Mouse (Mus musculus): ENCODE measurements around the gene Bmp3. TPM values are rescaled to one million over a fixed set of nuclear protein-coding genes. Genes with fewer than 3 reads are reported as not detected.

Bmp3 gene
- polyA plus RNA-seq (2012; fragmentation: generic; extraction: Trizol) = not detected
- long read RNA-seq, experiment 1 = 0 reads
- long read RNA-seq, experiment 2 = 0 reads

GRCm38 (mm10) chr5:98854264-98854626 is at the start of gene Bmp3:
Bmp3 (plus strand) TSS chr5:98854415.
- no peak for TF ChIP-seq CEBPB (IDR thresholded peaks at IDR 0.05; ENCODE audit: low read depth)
- no peak for TF ChIP-seq MYOG (IDR thresholded peaks at IDR 0.05; ENCODE audit: control insufficient read depth, extremely low read depth, insufficient read length)
- TF ChIP-seq MYOD1 (IDR thresholded peaks at IDR 0.05; ENCODE audit: control insufficient read depth, insufficient read length, low read depth) = no peak
- no peak for TF ChIP-seq CTCF (IDR thresholded peaks at IDR 0.05; ENCODE audit: control insufficient read depth, insufficient read depth, insufficient read length)

GRCm38 (mm10) chr5:98804761-98805160 is 49.5 kb upstream of the Bmp3 start:
- no peaks in the 10 kb centered on the region for H3K79me3 ChIP-seq (ENCODE audit: low read depth)
- no peak overlapping the region for H3ac ChIP-seq (ENCODE audit: control insufficient read depth, insufficient read length, low read depth)
- peaks cover 5% of the 10 kb centered on the region for H3K27me3 ChIP-seq (ENCODE audit: control insufficient read depth, insufficient read depth, insufficient read length)
- TF ChIP-seq MYOG (IDR thresholded peaks at IDR 0.05; ENCODE audit: control insufficient read depth, extremely low read depth, insufficient read length) (no peak), FOSL1 (IDR thresholded peaks at IDR 0.05; ENCODE audit: insufficient read depth, low read length, poor library complexity, severe bottlenecking) (no peak), USF1 (IDR thresholded peaks at IDR 0.05; ENCODE audit: low read depth) (no peak), CEBPB (IDR thresholded peaks at IDR 0.05; ENCODE audit: low read depth) (no peak), CTCF (IDR thresholded peaks at IDR 0.05; ENCODE audit: control insufficient read depth, insufficient read depth, insufficient read length) (no peak)
- no peaks in the 10 kb centered on the region for H3K36me3 ChIP-seq (ENCODE audit: control insufficient read depth, insufficient read depth)
- no peaks in the 10 kb centered on the region for H3K79me2 ChIP-seq (ENCODE audit: control insufficient read depth, insufficient read depth)
- H3K4me3 ChIP-seq (ENCODE audit: insufficient read depth, poor library complexity, severe bottlenecking) = no peak overlapping the region

More at GRCm38 (mm10) chr5:98854264-98854626, at the start of gene Bmp3:
- Histone ChIP-seq H3K27me3 (ENCODE audit: control insufficient read depth, insufficient read depth, insufficient read length) (peaks cover 30% of the 10 kb centered on the region), H3K79me2 (ENCODE audit: control insufficient read depth, insufficient read depth) (no peaks in the 10 kb centered on the region), H3ac (ENCODE audit: control insufficient read depth, insufficient read length, low read depth) (no peak within 1 kb of the TSS), H3K4me3 (ENCODE audit: insufficient read depth, poor library complexity, severe bottlenecking) (no peak within 1 kb of the TSS), H3K79me3 (ENCODE audit: low read depth) (no peaks in the 10 kb centered on the region), H3K36me3 (ENCODE audit: control insufficient read depth, insufficient read depth) (no peaks in the 10 kb centered on the region)

GRCm38 (mm10) chr5:98806492-98806891 is 47.7 kb upstream of the Bmp3 start:
- TF ChIP-seq FOSL1 (IDR thresholded peaks at IDR 0.05; ENCODE audit: insufficient read depth, low read length, poor library complexity, severe bottlenecking) (no peak), MYOD1 (IDR thresholded peaks at IDR 0.05; ENCODE audit: control insufficient read depth, insufficient read length, low read depth) (no peak), CTCF (IDR thresholded peaks at IDR 0.05; ENCODE audit: control insufficient read depth, insufficient read depth, insufficient read length) (no peak), MAX (IDR thresholded peaks at IDR 0.05) (no peak), USF1 (IDR thresholded peaks at IDR 0.05; ENCODE audit: low read depth) (no peak), CEBPB (IDR thresholded peaks at IDR 0.05; ENCODE audit: low read depth) (no peak), MYOG (IDR thresholded peaks at IDR 0.05; ENCODE audit: control insufficient read depth, extremely low read depth, insufficient read length) (no peak)
- no peak overlapping the region for H3ac ChIP-seq (ENCODE audit: control insufficient read depth, insufficient read length, low read depth)
- H3K36me3 ChIP-seq (ENCODE audit: control insufficient read depth, insufficient read depth) = no peaks in the 10 kb centered on the region
- H3K79me2 ChIP-seq (ENCODE audit: control insufficient read depth, insufficient read depth) = no peaks in the 10 kb centered on the region
- H3K27me3 ChIP-seq (ENCODE audit: control insufficient read depth, insufficient read depth, insufficient read length) = peaks cover 5% of the 10 kb centered on the region
- H3K4me3 ChIP-seq (ENCODE audit: insufficient read depth, poor library complexity, severe bottlenecking) = no peak overlapping the region
- no peaks in the 10 kb centered on the region for H3K79me3 ChIP-seq (ENCODE audit: low read depth)

GRCm38 (mm10) chr5:98807022-98807421 is 47.2 kb upstream of the Bmp3 start:
- H3K36me3 ChIP-seq (ENCODE audit: control insufficient read depth, insufficient read depth) = no peaks in the 10 kb centered on the region
- TF ChIP-seq CTCF (IDR thresholded peaks at IDR 0.05; ENCODE audit: control insufficient read depth, insufficient read depth, insufficient read length) (no peak), MYOG (IDR thresholded peaks at IDR 0.05; ENCODE audit: control insufficient read depth, extremely low read depth, insufficient read length) (no peak), CEBPB (IDR thresholded peaks at IDR 0.05; ENCODE audit: low read depth) (no peak), MAX (IDR thresholded peaks at IDR 0.05) (no peak), MYOD1 (IDR thresholded peaks at IDR 0.05; ENCODE audit: control insufficient read depth, insufficient read length, low read depth) (no peak), FOSL1 (IDR thresholded peaks at IDR 0.05; ENCODE audit: insufficient read depth, low read length, poor library complexity, severe bottlenecking) (no peak), USF1 (IDR thresholded peaks at IDR 0.05; ENCODE audit: low read depth) (no peak)
- H3K4me3 ChIP-seq (ENCODE audit: insufficient read depth, poor library complexity, severe bottlenecking) = no peak overlapping the region
- H3K79me2 ChIP-seq (ENCODE audit: control insufficient read depth, insufficient read depth) = no peaks in the 10 kb centered on the region
- no peaks in the 10 kb centered on the region for H3K79me3 ChIP-seq (ENCODE audit: low read depth)
- peaks cover 5% of the 10 kb centered on the region for H3K27me3 ChIP-seq (ENCODE audit: control insufficient read depth, insufficient read depth, insufficient read length)
- no peak overlapping the region for H3ac ChIP-seq (ENCODE audit: control insufficient read depth, insufficient read length, low read depth)

GRCm38 (mm10) chr5:98807953-98808352 is 46.3 kb upstream of the Bmp3 start:
- H3K79me2 ChIP-seq (ENCODE audit: control insufficient read depth, insufficient read depth) = no peaks in the 10 kb centered on the region
- peaks cover 5% of the 10 kb centered on the region for H3K27me3 ChIP-seq (ENCODE audit: control insufficient read depth, insufficient read depth, insufficient read length)
- no peak overlapping the region for H3K4me3 ChIP-seq (ENCODE audit: insufficient read depth, poor library complexity, severe bottlenecking)
- TF ChIP-seq CTCF (IDR thresholded peaks at IDR 0.05; ENCODE audit: control insufficient read depth, insufficient read depth, insufficient read length) = no peak
- no peak for TF ChIP-seq MYOG (IDR thresholded peaks at IDR 0.05; ENCODE audit: control insufficient read depth, extremely low read depth, insufficient read length)
- no peak for TF ChIP-seq MAX (IDR thresholded peaks at IDR 0.05)
- TF ChIP-seq USF1 (IDR thresholded peaks at IDR 0.05; ENCODE audit: low read depth) = no peak
- TF ChIP-seq CEBPB (IDR thresholded peaks at IDR 0.05; ENCODE audit: low read depth) = no peak
- no peak for TF ChIP-seq FOSL1 (IDR thresholded peaks at IDR 0.05; ENCODE audit: insufficient read depth, low read length, poor library complexity, severe bottlenecking)
- no peak for TF ChIP-seq MYOD1 (IDR thresholded peaks at IDR 0.05; ENCODE audit: control insufficient read depth, insufficient read length, low read depth)
- H3ac ChIP-seq (ENCODE audit: control insufficient read depth, insufficient read length, low read depth) = no peak overlapping the region
- H3K79me3 ChIP-seq (ENCODE audit: low read depth) = no peaks in the 10 kb centered on the region
- no peaks in the 10 kb centered on the region for H3K36me3 ChIP-seq (ENCODE audit: control insufficient read depth, insufficient read depth)

GRCm38 (mm10) chr5:98812380-98812779 is 41.8 kb upstream of the Bmp3 start:
- Histone ChIP-seq H3K27me3 (ENCODE audit: control insufficient read depth, insufficient read depth, insufficient read length) (peaks cover 5% of the 10 kb centered on the region), H3K36me3 (ENCODE audit: control insufficient read depth, insufficient read depth) (no peaks in the 10 kb centered on the region), H3K4me3 (ENCODE audit: insufficient read depth, poor library complexity, severe bottlenecking) (no peak overlapping the region), H3ac (ENCODE audit: control insufficient read depth, insufficient read length, low read depth) (no peak overlapping the region), H3K79me2 (ENCODE audit: control insufficient read depth, insufficient read depth) (no peaks in the 10 kb centered on the region), H3K79me3 (ENCODE audit: low read depth) (no peaks in the 10 kb centered on the region)
- TF ChIP-seq CEBPB (IDR thresholded peaks at IDR 0.05; ENCODE audit: low read depth) (no peak), MYOG (IDR thresholded peaks at IDR 0.05; ENCODE audit: control insufficient read depth, extremely low read depth, insufficient read length) (no peak), MYOD1 (IDR thresholded peaks at IDR 0.05; ENCODE audit: control insufficient read depth, insufficient read length, low read depth) (no peak), CTCF (IDR thresholded peaks at IDR 0.05; ENCODE audit: control insufficient read depth, insufficient read depth, insufficient read length) (no peak), USF1 (IDR thresholded peaks at IDR 0.05; ENCODE audit: low read depth) (no peak), FOSL1 (IDR thresholded peaks at IDR 0.05; ENCODE audit: insufficient read depth, low read length, poor library complexity, severe bottlenecking) (no peak), MAX (IDR thresholded peaks at IDR 0.05) (no peak)

Data from C2C12 (cell line).